Mouse (Mus musculus) liver, embryonic 14.5 days (tissue): Measurements from ENCODE around the gene Plcb4. TPM values are rescaled to one million over a fixed set of nuclear protein-coding genes. Genes with fewer than 3 reads are reported as not detected.

Source experiments
- ATAC-seq: fragments of 200-750 bp; cut with Nextera tagmentation; 2 replicates; pipeline ENCODE4 v1.8.0; 2017; ENCODE audit warnings: moderate number of reproducible peaks, mild to moderate bottlenecking, moderate library complexity; ENCODE audit not compliant: insufficient read depth
- DNase-seq, 3 experiments: peaks; one replicate each; pipeline ENCODE4 v3.0.0-alpha.2; 2012 to 2013; ENCODE audit warnings: low read depth in 3 of 3, low spot score in 3 of 3
- H3K27ac ChIP-seq: fragments of 300-500 bp; sonication (generic); 2 replicates; pipeline ENCODE4 v1.5.1; 2014; ENCODE audit warnings: moderate library complexity, mild to moderate bottlenecking, control low read depth, inconsistent platforms
- H3K27me3 ChIP-seq: fragments of 300-500 bp; sonication (generic); 2 replicates; pipeline ENCODE4 v1.6.1; 2014; ENCODE audit warnings: mild to moderate bottlenecking, low read length, moderate library complexity; ENCODE audit not compliant: control insufficient read depth, insufficient read depth
- H3K36me3 ChIP-seq: fragments of 300-500 bp; sonication (generic); replicated peaks from 2 replicates; pipeline ENCODE4 v1.6.1; 2014; ENCODE audit warnings: low read depth; ENCODE audit not compliant: control insufficient read depth, insufficient read depth
- H3K4me1 ChIP-seq, 2 experiments: fragments of 200-500 bp in 1 of 2; fragments of 300-500 bp in 1 of 2; sonication (generic) in 1 of 2; replicated peaks; 2 replicates each; pipeline ENCODE4 v1.6.1; 2012 to 2014; ENCODE audit warnings: antibody characterized with exemption in 1 of 2, inconsistent platforms in 1 of 2, low read length in 1 of 2; ENCODE audit not compliant: control insufficient read depth in 2 of 2, insufficient read depth in 2 of 2
- H3K4me2 ChIP-seq: fragments of 300-500 bp; sonication (generic); 2 replicates; pipeline ENCODE4 v1.6.1; 2014; ENCODE audit warnings: low read depth, mild to moderate bottlenecking, control low read depth, moderate library complexity
- H3K4me3 ChIP-seq, 2 experiments: fragments of 200-500 bp in 1 of 2; fragments of 300-500 bp in 1 of 2; sonication (generic) in 1 of 2; 2 replicates each; pipeline ENCODE4 v1.5.1; 2012 to 2014; ENCODE audit warnings: low read depth in 2 of 2, low read length in 2 of 2, mild to moderate bottlenecking in 2 of 2, control low read depth in 1 of 2, inconsistent platforms in 1 of 2, moderate library complexity in 1 of 2; ENCODE audit not compliant: insufficient read depth in 1 of 2
- H3K9ac ChIP-seq: fragments of 300-500 bp; sonication (generic); replicated peaks from 2 replicates; pipeline ENCODE4 v1.6.1; 2014; ENCODE audit warnings: mild to moderate bottlenecking, control low read depth, moderate library complexity
- H3K9me3 ChIP-seq: fragments of 300-500 bp; sonication (generic); 2 replicates; pipeline ENCODE4 v1.6.1; 2016; ENCODE audit warnings: low read length, mixed read lengths; ENCODE audit not compliant: control insufficient read depth
- CTCF ChIP-seq: IDR thresholded peaks from 2 replicates; pipeline ENCODE4 v1.5.1; 2016; ENCODE audit warnings: antibody characterized with exemption, low read depth, control low read depth
- EP300 ChIP-seq: IDR thresholded peaks from 2 replicates; pipeline ENCODE4 v1.6.1; 2016; ENCODE audit warnings: antibody characterized with exemption, low read depth
- WGBS: fragments of 180-500 bp; shearing (Covaris S2); extraction: QIAGEN DNeasy Blood & Tissue Kit; methylation state at CpG from one replicate; pipeline ENCODE4 v1.1.7; 2014; ENCODE audit not compliant: insufficient replicate concordance; 5-methylcytosine and 5-hydroxymethylcytosine counted together
- polyA plus RNA-seq, 2 experiments: library from polyadenylated mRNA; depleted of rRNA in 1 of 2; stranded (reverse) in 1 of 2; unstranded in 1 of 2; fragments of >200 nt; fragmentation: Nextera tagmentation in 1 of 2; extraction: Ambion mirVana in 1 of 2; gene quantifications; 2 replicates each; pipeline versions ENCODE4 v1.2.1 to v1.2.3; 2012 to 2014

The Plcb4 gene
- polyA plus RNA-seq, 2 experiments = 1.9 to 2.3 TPM

- Histone ChIP-seq H3K27ac (no peak overlapping the region), H3K4me3 (no peak overlapping the region), H3K9me3 (no peaks in the 10 kb centered on the region), H3K27me3 (no peaks in the 10 kb centered on the region), H3K9ac (no peak overlapping the region), H3K36me3 (no peaks in the 10 kb centered on the region), H3K4me2 (no peak overlapping the region), H3K4me1 (no peaks in the 10 kb centered on the region)
- TF ChIP-seq CTCF = no peak
- TF ChIP-seq EP300 = no peak
- no peak for DNase-seq
- WGBS = 66% methylated on average over 8 of the region's 8 CpGs
- ATAC-seq = 0 out of 2 replicates have a peak, but pooled peaks have one; percentile 21
Observed at GRCm38 (mm10) chr2:135744711-135745110, 85.9 kb downstream of the Plcb4 start.

- Histone ChIP-seq H3K36me3 (no peaks in the 10 kb centered on the region), H3K4me2 (no peak overlapping the region), H3K4me1 (no peaks in the 10 kb centered on the region), H3K4me3 (no peak overlapping the region), H3K9me3 (no peaks in the 10 kb centered on the region), H3K27ac (no peak overlapping the region), H3K9ac (no peak overlapping the region), H3K27me3 (no peaks in the 10 kb centered on the region)
- DNase-seq (no peak), ATAC-seq (no peak)
- 42% methylated on average over 7 of the region's 7 CpGs for WGBS
- TF ChIP-seq CTCF (peak; percentile 32; the same call in 1 of the 2 replicates), EP300 (no peak)
Observed at GRCm38 (mm10) chr2:135745126-135745525, 86.3 kb downstream of the Plcb4 start.

DNA sequence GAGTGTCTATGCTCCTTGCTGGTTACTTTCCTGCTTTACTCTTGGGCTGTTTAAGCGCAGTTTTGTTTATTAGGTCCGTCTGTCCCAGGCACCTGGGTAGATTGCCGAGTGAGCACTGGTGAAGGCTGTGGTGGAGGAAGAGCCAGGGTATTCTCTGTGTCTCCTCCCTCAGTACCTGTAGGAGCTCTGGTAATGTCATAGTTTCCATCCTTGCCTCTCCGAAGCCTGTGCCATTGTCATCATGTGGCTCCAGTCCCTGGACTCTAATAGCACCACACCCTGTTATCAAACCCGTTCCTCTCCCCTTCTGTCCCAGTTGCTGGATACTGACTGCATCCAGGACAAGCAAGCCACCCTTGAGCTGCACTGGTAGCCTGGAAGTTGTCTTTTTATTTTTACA is 89.6 kb downstream of the Plcb4 start:
- ATAC-seq = no peak
- Histone ChIP-seq H3K9me3 (no peaks in the 10 kb centered on the region), H3K27me3 (no peaks in the 10 kb centered on the region), H3K27ac (no peak overlapping the region), H3K9ac (no peak overlapping the region), H3K4me2 (no peak overlapping the region), H3K4me1 (no peaks in the 10 kb centered on the region; a peak in 1 of 4 replicates), H3K36me3 (no peaks in the 10 kb centered on the region), H3K4me3 (no peak overlapping the region)
- DNase-seq = no peak
- TF ChIP-seq CTCF (no peak), EP300 (no peak)
- 70% methylated on average over 5 of the region's 5 CpGs for WGBS

DNA sequence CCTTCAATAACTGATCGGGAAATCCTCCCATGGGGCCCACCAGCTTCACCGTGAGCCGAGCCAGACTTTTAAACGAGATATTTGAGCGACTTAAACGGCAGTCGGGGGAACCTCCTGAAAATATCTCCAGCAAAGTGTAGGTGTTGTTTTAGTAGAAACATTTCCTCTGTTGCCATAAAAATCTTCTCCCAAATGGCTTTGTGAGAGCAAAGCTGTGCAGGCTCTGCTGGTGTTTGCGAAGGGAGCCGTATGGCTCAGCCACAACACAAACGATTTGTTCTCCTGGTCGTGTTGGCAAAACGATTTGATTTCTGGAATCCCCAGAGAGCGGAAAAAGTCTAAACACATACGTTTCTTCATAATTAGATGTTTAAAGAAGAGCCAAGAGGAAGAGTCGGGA is 90.8 kb downstream of the Plcb4 start:
- no peak for TF ChIP-seq EP300
- TF ChIP-seq CTCF = no peak
- H3K27me3 ChIP-seq = no peaks in the 10 kb centered on the region
- H3K9me3 ChIP-seq = no peaks in the 10 kb centered on the region
- H3K36me3 ChIP-seq = no peaks in the 10 kb centered on the region
- no peak for ATAC-seq
- no peak overlapping the region for H3K27ac ChIP-seq
- WGBS = 75% methylated on average over 15 of the region's 15 CpGs
- H3K4me3 ChIP-seq = no peak overlapping the region
- no peaks in the 10 kb centered on the region; a peak in 1 of 4 replicates for H3K4me1 ChIP-seq
- no peak for DNase-seq
- H3K4me2 ChIP-seq = no peak overlapping the region
- no peak overlapping the region for H3K9ac ChIP-seq

GRCm38 (mm10) chr2:135750748-135751147 is 91.9 kb downstream of the Plcb4 start:
- Histone ChIP-seq H3K27me3 (no peaks in the 10 kb centered on the region), H3K36me3 (no peaks in the 10 kb centered on the region), H3K9me3 (no peaks in the 10 kb centered on the region), H3K9ac (no peak overlapping the region), H3K27ac (no peak overlapping the region), H3K4me2 (no peak overlapping the region), H3K4me1 (no peaks in the 10 kb centered on the region; a peak in 1 of 4 replicates), H3K4me3 (no peak overlapping the region)
- WGBS = 28% methylated on average over 5 of the region's 5 CpGs
- TF ChIP-seq CTCF (no peak), EP300 (no peak)
- no peak for DNase-seq
- ATAC-seq = no peak
